Mouse (Mus musculus) gastrocnemius, adult 2 months (tissue): Measurements from ENCODE around the gene Sh3bp1. TPM values are rescaled to one million over a fixed set of nuclear protein-coding genes. Genes with fewer than 3 reads are reported as not detected.
A peak's percentile ranks its signal among the peaks of the same experiment; 100 is the strongest.

Experiments used
- DNase-seq: peaks from one replicate; pipeline ENCODE4 v3.0.0; 2022
- H3K27ac ChIP-seq: fragments of 200-600 bp; 2 replicates; pipeline ENCODE4 v1.8.1; 2022; ENCODE audit warnings: mild to moderate bottlenecking
- H3K4me3 ChIP-seq: fragments of 200-600 bp; 2 replicates; pipeline ENCODE4 v1.8.1; 2022; ENCODE audit warnings: mild to moderate bottlenecking, moderate library complexity
- CTCF ChIP-seq: fragments of 200-600 bp; IDR thresholded peaks from 2 replicates; pipeline ENCODE4 v1.8.1; 2022; ENCODE audit warnings: antibody characterized with exemption, mild to moderate bottlenecking, moderate library complexity
- intact Hi-C: fragments of 180-260 bp; cut with DNase I; formaldehyde crosslinking; loops from one replicate; pipeline ENCODE4 v1.15.1; 2025
- total RNA-seq, 2 experiments: library from RNA; stranded (reverse); gene quantifications; 2 replicates each; pipeline ENCODE4 v1.2.3; 2021

The Sh3bp1 gene
- total RNA-seq, 2 experiments from 2014 or later: 1.4 to 2.0 TPM

DNA sequence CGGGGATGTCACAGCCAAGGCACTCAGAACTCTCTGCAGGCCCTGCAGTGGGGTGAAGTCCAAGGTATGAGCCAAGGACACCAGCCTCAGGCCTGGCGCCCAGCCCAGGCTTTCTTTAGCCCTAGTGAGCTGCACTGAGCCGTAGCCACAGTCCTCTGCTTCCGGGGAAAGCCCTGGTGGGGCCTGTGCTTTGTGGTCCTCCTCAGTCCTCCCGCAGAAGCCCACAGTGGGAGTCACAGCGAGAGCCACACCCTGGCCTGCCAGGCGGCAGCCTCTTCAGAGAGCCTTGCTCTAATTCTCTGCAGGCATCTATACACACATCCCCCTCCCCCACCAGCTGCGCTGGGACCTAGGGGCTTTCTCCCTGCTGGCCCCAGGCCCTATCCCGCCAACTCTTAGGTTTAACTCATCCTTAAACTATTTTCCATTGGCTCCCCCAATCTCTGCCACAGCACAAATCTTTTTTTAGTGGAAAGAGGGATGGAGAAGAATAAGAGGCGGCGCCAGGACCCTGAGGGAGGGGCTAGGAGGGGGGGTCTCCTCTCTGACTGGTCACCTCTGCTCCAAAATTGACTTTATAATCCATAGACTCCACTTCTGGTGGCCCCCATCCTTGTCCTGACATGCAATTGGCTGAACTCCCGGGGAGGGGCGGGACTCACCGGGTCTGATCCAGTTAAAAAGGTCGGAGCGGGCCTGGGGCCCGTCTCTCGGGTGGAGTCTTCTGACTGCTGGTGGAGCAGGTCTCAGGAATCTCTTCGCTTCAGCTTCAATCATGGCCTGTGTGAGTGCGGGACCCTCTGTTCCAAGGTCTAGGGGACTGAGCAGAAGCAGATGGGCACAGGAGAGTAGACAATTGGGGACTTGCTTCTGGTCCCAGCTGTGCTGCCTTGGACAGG lies 26.7 kb downstream of the Sh3bp1 start, which contains the start of gene Lgals1:
Gene Lgals1, plus strand, starts transcription at position 705 of the 899 bp plus-strand sequence.
- TF ChIP-seq CTCF: no peak
- Histone ChIP-seq H3K27ac (peak within 1 kb of the TSS; percentile 95), H3K4me3 (peak within 1 kb of the TSS; percentile 80)
- DNase-seq: peak; percentile 94
- intact Hi-C loops: no loop called here

DNA sequence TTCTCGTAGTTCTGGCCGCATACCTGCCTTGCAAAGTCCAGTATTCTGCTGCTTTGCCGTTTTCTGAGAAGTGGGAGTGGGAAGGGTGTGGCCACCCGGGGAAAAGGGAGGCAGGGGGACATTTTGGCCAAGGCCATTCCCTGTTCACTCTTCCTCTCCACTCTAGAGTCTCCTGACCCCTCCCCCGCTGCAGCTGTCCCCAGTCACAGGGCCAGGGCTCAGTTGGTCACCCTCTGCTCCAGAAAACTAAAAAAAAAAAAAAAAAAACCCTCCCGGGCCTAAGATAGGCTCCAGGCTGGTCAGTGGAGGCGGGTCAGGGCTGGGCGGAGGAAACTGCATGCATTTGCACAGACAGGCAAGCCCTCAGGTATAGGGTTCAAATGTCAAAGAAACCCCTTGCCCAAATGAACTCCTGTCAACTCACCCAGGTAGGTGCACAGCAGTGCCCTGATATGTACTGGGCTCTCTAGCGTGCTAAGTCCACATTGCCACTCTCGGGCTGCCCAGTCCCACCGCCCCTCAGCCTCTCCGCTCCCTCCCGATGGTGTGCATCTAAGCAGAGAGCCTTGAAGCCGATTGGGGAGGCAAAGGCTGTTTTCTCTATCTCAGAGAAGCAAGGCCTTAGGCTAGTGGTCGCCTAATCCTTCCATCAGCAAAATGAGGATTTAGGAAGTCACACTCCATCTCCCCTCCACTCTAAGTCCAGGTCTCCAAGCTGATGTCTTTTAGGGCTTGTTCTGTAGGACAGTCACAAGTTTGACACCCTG lies 27.6 kb downstream of the Sh3bp1 start:
- H3K27ac ChIP-seq: peak overlapping the region; percentile 95
- DNase-seq: peak; percentile 78
- H3K4me3 ChIP-seq: peak overlapping the region; percentile 80
- no peak for TF ChIP-seq CTCF
- intact Hi-C loops: no loop called here

DNA sequence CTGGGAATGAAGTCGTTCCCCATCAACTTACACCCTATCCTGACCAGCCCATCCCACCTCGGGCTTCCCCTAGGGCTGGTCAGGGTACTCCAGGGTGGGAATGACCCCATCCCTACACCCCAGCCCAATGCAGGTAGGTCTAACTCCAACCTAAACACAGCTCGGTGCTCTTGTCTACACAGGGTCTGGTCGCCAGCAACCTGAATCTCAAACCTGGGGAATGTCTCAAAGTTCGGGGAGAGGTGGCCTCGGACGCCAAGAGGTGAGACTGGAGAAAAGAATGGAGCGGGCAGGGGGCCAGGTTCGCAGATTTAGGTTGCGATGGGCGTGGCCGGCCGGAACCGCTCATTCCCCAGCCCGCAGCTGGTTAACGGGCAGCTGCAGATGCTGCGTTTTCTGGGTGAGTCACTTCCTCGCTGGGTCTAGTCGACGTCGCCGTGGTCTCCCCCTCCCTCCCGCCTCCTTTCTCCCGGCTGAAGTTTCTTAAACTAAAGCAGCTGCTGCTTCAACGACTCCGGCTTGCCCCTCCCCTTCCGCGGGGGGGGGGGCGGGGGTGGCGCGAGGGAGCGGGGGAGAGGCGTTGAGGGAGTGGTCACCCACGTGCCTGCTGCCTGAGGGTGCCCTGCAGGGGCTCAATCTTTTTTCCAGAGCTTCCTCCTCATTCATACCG lies 28.4 kb downstream of the Sh3bp1 start:
- no peak for TF ChIP-seq CTCF
- intact Hi-C loops: no loop called here
- Histone ChIP-seq H3K27ac (peak overlapping the region; percentile 95), H3K4me3 (peak overlapping the region; percentile 80)
- DNase-seq: peak; percentile 84

DNA sequence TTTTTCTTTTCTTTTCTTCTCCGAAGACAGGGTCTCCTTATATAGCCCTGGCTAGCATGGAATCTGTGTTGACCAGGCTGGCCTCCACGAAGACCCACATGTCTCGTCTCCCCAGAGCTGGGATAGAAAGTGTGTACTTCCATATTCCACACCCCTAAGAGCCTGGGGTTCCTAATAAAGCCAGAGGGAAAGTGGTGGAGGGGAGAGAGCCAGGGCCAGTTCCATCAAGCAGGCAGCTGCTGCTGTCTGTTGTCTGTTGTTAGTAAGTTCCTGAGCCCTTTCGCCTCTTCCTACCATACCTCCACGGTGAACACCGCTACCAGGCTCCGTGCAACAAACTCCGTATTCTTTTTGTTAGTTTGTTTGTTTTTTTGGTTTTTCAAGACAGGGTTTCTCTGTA lies 29.0 kb downstream of the Sh3bp1 start:
- DNase-seq: no peak
- H3K4me3 ChIP-seq: peak overlapping the region; percentile 80
- no peak for TF ChIP-seq CTCF
- H3K27ac ChIP-seq: peak overlapping the region; percentile 95
- intact Hi-C loops: no loop called here

DNA sequence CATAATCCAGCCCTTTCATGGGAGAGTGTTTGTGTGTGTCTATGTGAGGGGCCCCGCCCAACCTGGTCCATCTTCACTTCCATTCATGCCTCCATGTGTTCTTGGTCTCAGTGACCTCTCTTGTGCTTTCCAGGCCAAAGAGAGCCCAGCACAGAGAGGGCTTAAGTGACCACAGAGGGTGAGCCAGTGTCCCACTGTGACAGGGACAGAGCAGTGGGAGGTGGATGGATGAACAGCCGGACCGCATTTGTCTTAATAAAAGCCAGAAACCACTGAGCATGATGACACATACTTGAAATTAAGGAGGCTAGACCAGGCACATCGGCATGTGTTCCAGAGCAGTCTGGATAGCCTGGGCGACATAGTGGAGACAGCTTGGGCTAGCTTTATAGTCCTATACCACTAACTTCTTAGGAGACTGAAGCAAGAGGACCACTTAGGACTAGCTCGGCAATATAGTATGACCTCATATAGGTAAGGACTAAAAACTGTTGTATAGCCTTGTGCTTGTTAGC lies 30.7 kb downstream of the Sh3bp1 start:
- no peak for DNase-seq
- TF ChIP-seq CTCF: no peak
- no peak overlapping the region for H3K4me3 ChIP-seq
- H3K27ac ChIP-seq: no peak overlapping the region
- intact Hi-C loops: loop anchor here (1.0 kb wide), 1 partner anchor 15 kb away; no protein-coding TSS in a partner anchor

DNA sequence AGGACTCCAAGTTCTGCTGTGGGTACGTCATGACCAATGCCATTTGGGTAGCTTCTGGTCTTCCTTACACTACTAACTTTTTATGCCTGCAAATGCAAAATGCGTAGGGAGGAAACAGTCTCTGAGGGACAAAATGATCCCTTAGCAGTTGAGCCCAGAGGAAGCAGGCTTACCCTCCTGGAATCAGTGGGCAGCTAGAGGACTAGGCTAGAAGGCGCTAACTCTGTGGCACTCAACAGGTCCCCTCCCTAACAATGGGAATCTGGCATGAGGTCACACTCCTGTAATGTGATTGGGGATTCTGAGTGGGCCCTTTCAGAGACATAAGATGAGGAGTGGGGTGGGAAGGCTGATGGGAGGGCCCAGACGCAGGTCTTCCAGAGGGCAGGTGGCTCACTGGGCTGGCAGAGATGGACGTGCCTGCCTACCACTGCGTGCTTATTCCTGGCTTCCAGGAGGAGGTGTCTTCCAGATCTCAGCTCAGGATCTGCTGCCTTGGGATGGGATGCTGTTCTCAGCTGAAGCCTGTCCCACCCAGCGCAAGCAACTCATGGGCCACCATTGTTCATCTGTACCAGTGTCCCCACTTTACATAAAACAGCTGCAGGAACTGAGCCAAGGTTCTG lies 31.3 kb downstream of the Sh3bp1 start:
- Histone ChIP-seq H3K27ac (peak overlapping the region; percentile 28; the same call in 1 of the 2 replicates), H3K4me3 (no peak overlapping the region)
- no peak for TF ChIP-seq CTCF
- DNase-seq: no peak
- intact Hi-C loops: loop anchor here (1.0 kb wide), 1 partner anchor 16 kb away; no protein-coding TSS in a partner anchor

GRCm38 (mm10) chr15:78931577-78931976 lies 32.0 kb downstream of the Sh3bp1 start:
- H3K4me3 ChIP-seq: no peak overlapping the region
- peak; percentile 68 for DNase-seq
- intact Hi-C loops: no loop called here
- peak; percentile 86 for TF ChIP-seq CTCF
- peak overlapping the region; percentile 28; the same call in 1 of the 2 replicates for H3K27ac ChIP-seq

DNA sequence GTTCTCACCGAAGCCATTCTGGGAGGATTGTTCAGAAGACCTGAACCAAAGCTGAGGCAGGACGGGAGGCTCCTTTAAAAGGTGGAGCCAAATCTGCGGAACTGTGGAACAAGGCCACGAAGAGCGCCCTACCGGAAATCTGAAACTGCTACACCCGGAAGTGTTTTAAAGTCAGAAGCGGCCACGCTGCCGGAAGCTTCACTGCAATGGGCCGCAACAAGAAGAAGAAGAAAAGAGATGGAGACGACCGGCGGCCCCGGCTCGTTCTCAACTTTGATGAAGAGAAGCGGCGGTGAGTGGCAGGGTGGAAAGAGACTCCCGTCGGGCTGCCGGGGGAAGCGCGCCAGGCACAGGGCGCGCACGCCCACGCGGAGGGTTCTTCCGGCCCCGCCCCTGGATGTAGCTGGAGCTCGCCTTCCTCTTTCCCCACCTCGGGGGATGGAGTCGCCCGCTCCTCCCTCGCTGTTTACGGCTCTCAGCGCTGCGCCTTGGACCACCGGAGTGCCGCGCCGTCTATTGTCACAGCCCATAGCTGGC lies 35.3 kb downstream of the Sh3bp1 start, which contains the start of gene Nol12:
Gene Nol12, plus strand, starts transcription at position 150 of the 537 bp plus-strand sequence.
- Histone ChIP-seq H3K4me3 (peak within 1 kb of the TSS; percentile 95), H3K27ac (peak within 1 kb of the TSS; percentile 94)
- TF ChIP-seq CTCF: no peak
- peak; percentile 84 for DNase-seq
- intact Hi-C loops: no loop called here

DNA sequence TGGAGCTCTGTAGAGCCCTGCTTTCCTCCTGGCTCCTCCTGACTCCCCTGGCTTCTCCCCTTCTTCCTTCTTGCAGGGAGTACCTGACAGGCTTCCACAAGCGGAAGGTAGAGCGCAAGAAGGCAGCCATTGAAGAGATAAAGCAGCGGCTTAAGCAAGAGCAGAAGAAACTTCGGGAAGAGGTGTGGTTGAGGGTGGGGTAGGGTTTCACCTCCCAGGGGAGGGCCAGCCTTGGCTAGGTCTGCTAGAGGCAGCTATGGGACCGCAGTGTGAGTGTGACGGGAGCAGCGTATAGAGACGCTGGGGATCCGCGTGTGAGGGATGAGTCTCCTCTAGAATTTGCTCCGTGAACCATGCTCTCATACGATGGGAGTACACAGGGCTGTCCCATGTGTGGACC lies 36.8 kb downstream of the Sh3bp1 start:
- H3K4me3 ChIP-seq: no peak overlapping the region
- no peak for DNase-seq
- intact Hi-C loops: no loop called here
- no peak overlapping the region for H3K27ac ChIP-seq
- no peak for TF ChIP-seq CTCF

- Histone ChIP-seq H3K27ac (no peak overlapping the region), H3K4me3 (no peak overlapping the region)
- TF ChIP-seq CTCF: no peak
- intact Hi-C loops: no loop called here
- DNase-seq: no peak
Observed at GRCm38 (mm10) chr15:78937311-78937710, 37.7 kb downstream of the Sh3bp1 start.

- no peak overlapping the region for H3K27ac ChIP-seq
- intact Hi-C loops: no loop called here
- H3K4me3 ChIP-seq: no peak overlapping the region
- no peak for DNase-seq
- no peak for TF ChIP-seq CTCF
Observed at GRCm38 (mm10) chr15:78937963-78938362, 38.4 kb downstream of the Sh3bp1 start.

DNA sequence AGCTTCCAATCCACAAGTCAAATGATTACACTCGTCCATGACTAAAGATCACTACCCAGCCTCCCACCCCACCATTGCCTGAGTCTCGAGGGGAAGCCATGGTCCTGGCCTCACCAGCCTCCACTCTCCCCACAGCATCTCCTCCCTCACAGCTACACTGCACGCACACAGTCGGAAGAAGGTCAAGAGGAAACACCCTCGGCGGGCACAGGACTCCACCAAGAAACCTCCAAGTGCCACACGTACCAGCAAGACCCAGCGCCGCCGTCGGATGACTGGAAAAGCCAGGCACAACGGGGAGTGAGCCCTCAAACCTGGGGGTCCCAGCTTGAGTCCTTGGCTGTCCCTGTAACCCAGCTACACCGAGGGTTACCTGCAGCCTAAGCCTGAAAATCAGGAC lies 40.8 kb downstream of the Sh3bp1 start:
- TF ChIP-seq CTCF: no peak
- no peak overlapping the region for H3K27ac ChIP-seq
- DNase-seq: no peak
- H3K4me3 ChIP-seq: no peak overlapping the region
- intact Hi-C loops: loop anchor here (5.0 kb wide), 1 partner anchor 38 kb away; no protein-coding TSS in a partner anchor
